In genomic region chr11:77783211-77783746, GRCm38 (mm10) we compare ENCODE assay signal across 7 mouse cellular contexts. TPM values are rescaled to one million over a fixed set of nuclear protein-coding genes. Genes with fewer than 3 reads are reported as not detected.
DNase-seq lines count a peak whose midpoint lies in the region; ATAC-seq lines count a peak whose summit lies in the region.

No protein-coding gene starts in this region.

- 57% methylated on average over 10 of the region's 10 CpGs for WGBS in forebrain, embryonic 15.5 days
- 56% methylated on average over 10 of the region's 10 CpGs for WGBS in midbrain, embryonic 16.5 days

- peak overlapping the region; percentile 50 for H3K27ac ChIP-seq in forebrain, embryonic 15.5 days (replicated peaks)
- H3K27ac ChIP-seq in midbrain, embryonic 16.5 days (ENCODE audit: low read length), result peak overlapping the region; percentile 15; the same call in 1 of the 2 replicates

- H3K4me3 ChIP-seq in forebrain, embryonic 15.5 days, result no peak overlapping the region
- H3K4me3 ChIP-seq in midbrain, embryonic 16.5 days (ENCODE audit: low read depth, low read length), result no peak overlapping the region

- H3K4me1 ChIP-seq in forebrain, embryonic 15.5 days, result peaks cover 39% of the 10 kb centered on the region
- peaks cover 19% of the 10 kb centered on the region for H3K4me1 ChIP-seq in midbrain, embryonic 16.5 days (ENCODE audit: control insufficient read depth, insufficient read depth, low read length)

- no peak overlapping the region for H3K9ac ChIP-seq in forebrain, embryonic 15.5 days (replicated peaks)
- no peak overlapping the region for H3K9ac ChIP-seq in midbrain, embryonic 16.5 days (ENCODE audit: low read depth, low read length)

- DNase-seq in ovary, postnatal 36 days (ENCODE audit: low spot score), result peak; percentile 77
- no peak for DNase-seq in ovary, postnatal 14 days (ENCODE audit: low spot score)
- peak; percentile 75 to 80 for DNase-seq in kidney, postnatal 36 days
- DNase-seq in retina, postnatal 1 day, result no peak
- DNase-seq in urinary bladder, adult 2 months (ENCODE audit: low spot score), result no peak

- H3K4me2 ChIP-seq in forebrain, embryonic 15.5 days (replicated peaks), result no peak overlapping the region
- H3K4me2 ChIP-seq in midbrain, embryonic 16.5 days (ENCODE audit: low read length), result no peak overlapping the region

- no peaks in the 10 kb centered on the region for H3K9me3 ChIP-seq in forebrain, embryonic 15.5 days
- H3K9me3 ChIP-seq in midbrain, embryonic 16.5 days (replicated peaks; ENCODE audit: control insufficient read depth, low read length, poor library complexity, severe bottlenecking), result no peaks in the 10 kb centered on the region

- no peaks in the 10 kb centered on the region for H3K27me3 ChIP-seq in forebrain, embryonic 15.5 days
- H3K27me3 ChIP-seq in midbrain, embryonic 16.5 days (ENCODE audit: control insufficient read depth, insufficient read depth, low read depth, low read length), result no peaks in the 10 kb centered on the region

- no peak for ATAC-seq in forebrain, embryonic 15.5 days (replicated peaks)
- ATAC-seq in midbrain, embryonic 16.5 days, result no peak

- peaks cover 5% of the 10 kb centered on the region; the same call in 1 of the 2 replicates for H3K36me3 ChIP-seq in forebrain, embryonic 15.5 days
- H3K36me3 ChIP-seq in midbrain, embryonic 16.5 days (ENCODE audit: control insufficient read depth, insufficient read depth, low read length), result peaks cover 1% of the 10 kb centered on the region; the same call in 1 of the 2 replicates

RNA-seq across cellular contexts. Expression of gene Gm10277, which starts 4.3 kb away (rescaled TPM):
- 2.4 and 2.5 TPM in 2 replicates for polyA plus RNA-seq in forebrain, embryonic 15.5 days (2015; fragmentation: Nextera tagmentation; extraction: Ambion mirVana)
- 2.0 and 2.5 TPM in 2 replicates for polyA plus RNA-seq in midbrain, embryonic 16.5 days (2015; fragmentation: Nextera tagmentation; extraction: Ambion mirVana)
- polyA plus RNA-seq in urinary bladder, adult 2 months (2012; rRNA removed), result not detected in 2 replicates

RNA-seq across cellular contexts. Expression of gene Myo18a, which starts 20.2 kb away (rescaled TPM):
- polyA plus RNA-seq in forebrain, embryonic 15.5 days (2015; fragmentation: Nextera tagmentation; extraction: Ambion mirVana), result 45.5 and 52.5 TPM in 2 replicates
- polyA plus RNA-seq in midbrain, embryonic 16.5 days (2015; fragmentation: Nextera tagmentation; extraction: Ambion mirVana), result 46.8 and 55.4 TPM in 2 replicates
- 24.1 and 33.8 TPM in 2 replicates for polyA plus RNA-seq in urinary bladder, adult 2 months (2012; rRNA removed)

RNA-seq across cellular contexts. Expression of gene Cryba1, which starts 58.2 kb away (rescaled TPM):
- 0.18 and 0.38 TPM in 2 replicates for polyA plus RNA-seq in forebrain, embryonic 15.5 days (2015; fragmentation: Nextera tagmentation; extraction: Ambion mirVana)
- 0.24 and 0.47 TPM in 2 replicates for polyA plus RNA-seq in midbrain, embryonic 16.5 days (2015; fragmentation: Nextera tagmentation; extraction: Ambion mirVana)
- polyA plus RNA-seq in urinary bladder, adult 2 months (2012; rRNA removed), result not detected in 2 replicates

Comparison
In these comparisons a context has a peak if more than half of its experiments do, and no peak if none do; other contexts are left out.
1. DNase-seq: peak in ovary, postnatal 36 days (single experiment) and kidney, postnatal 36 days (2 of 2); none in ovary, postnatal 14 days (single experiment), retina, postnatal 1 day (single experiment) and urinary bladder, adult 2 months (single experiment).